Mouse (Mus musculus) liver, adult 2 months (tissue): ENCODE measurements around the gene Intu. TPM values are rescaled to one million over a fixed set of nuclear protein-coding genes. Genes with fewer than 3 reads are reported as not detected.
A peak's percentile ranks its signal among the peaks of the same experiment; 100 is the strongest.

Experiments used
- DNase-seq: peaks from one replicate; pipeline ENCODE4 v3.0.0-alpha.2; 2011; ENCODE audit warnings: low read depth, low spot score; ENCODE audit errors: extremely low read depth
- H3K27ac ChIP-seq: fragments of 200-500 bp; replicated peaks from 2 replicates; pipeline ENCODE4 v1.5.1; 2012; ENCODE audit warnings: low read depth, mild to moderate bottlenecking, control low read depth, inconsistent platforms, low read length; ENCODE audit not compliant: insufficient read depth
- H3K27me3 ChIP-seq: fragments of 200-500 bp; 2 replicates; pipeline ENCODE4 v1.6.1; 2012; ENCODE audit warnings: mild to moderate bottlenecking, moderate library complexity, low read length, inconsistent platforms; ENCODE audit not compliant: control insufficient read depth, insufficient read depth
- H3K36me3 ChIP-seq: fragments of 200-500 bp; 2 replicates; pipeline ENCODE4 v1.6.1; 2012; ENCODE audit warnings: low read length, inconsistent platforms; ENCODE audit not compliant: control insufficient read depth, insufficient read depth
- H3K4me1 ChIP-seq: fragments of 200-500 bp; 2 replicates; pipeline ENCODE4 v1.6.1; 2011; ENCODE audit warnings: low read length; ENCODE audit not compliant: control insufficient read depth, insufficient read depth
- H3K4me3 ChIP-seq: fragments of 200-500 bp; 2 replicates; pipeline ENCODE4 v1.5.1; 2011; ENCODE audit warnings: low read depth, mild to moderate bottlenecking, control low read depth, low read length, moderate library complexity; ENCODE audit not compliant: insufficient read depth
- H3K79me2 ChIP-seq: fragments of 200-500 bp; 2 replicates; pipeline ENCODE4 v1.6.1; 2012; ENCODE audit warnings: inconsistent platforms, mild to moderate bottlenecking, low read length, moderate library complexity; ENCODE audit not compliant: control insufficient read depth, insufficient read depth
- H3K9ac ChIP-seq: fragments of 200-500 bp; 2 replicates; pipeline ENCODE4 v1.6.1; 2012; ENCODE audit warnings: low read depth, mild to moderate bottlenecking, control low read depth, inconsistent platforms, low read length
- CTCF ChIP-seq: fragments of 200-500 bp; IDR thresholded peaks from 2 replicates; pipeline ENCODE4 v1.5.1; 2011; ENCODE audit warnings: low read depth, low read length, control low read depth
- POLR2A ChIP-seq: fragments of 200-500 bp; IDR thresholded peaks from 2 replicates; pipeline ENCODE4 v1.6.1; 2011; ENCODE audit warnings: low read length, control low read depth; ENCODE audit not compliant: insufficient read depth; ENCODE audit errors: extremely low read depth
- WGBS: fragments of 180-500 bp; shearing (Covaris S2); methylation state at CpG from one replicate; pipeline ENCODE4 v1.1.7; 2018; 5-methylcytosine and 5-hydroxymethylcytosine counted together
- polyA plus RNA-seq: library from polyadenylated mRNA; depleted of rRNA; stranded (reverse); fragments of >200 nt; gene quantifications from 2 replicates; pipeline ENCODE4 v1.2.3, GENCODE M21; 2012
- total RNA-seq: library from RNA; depleted of rRNA; stranded (reverse); fragments of >200 nt; gene quantifications from 2 replicates; pipeline ENCODE4 v1.2.3, GENCODE M21; 2014

The Intu gene
- total and polyA plus RNA-seq, 2 experiments: 0.82 to 2.2 TPM

GRCm38 (mm10) chr3:40716056-40716455 is 185.0 kb downstream of the Intu start:
- no peak overlapping the region for H3K27ac ChIP-seq
- 10% methylated on average over 1 of the region's 1 CpGs for WGBS
- no peak overlapping the region for H3K9ac ChIP-seq
- TF ChIP-seq CTCF: no peak
- TF ChIP-seq POLR2A: no peak
- H3K27me3 ChIP-seq: no peaks in the 10 kb centered on the region
- no peaks in the 10 kb centered on the region for H3K4me1 ChIP-seq
- H3K79me2 ChIP-seq: no peaks in the 10 kb centered on the region
- peak; percentile 24 for DNase-seq
- H3K4me3 ChIP-seq: no peak overlapping the region
- H3K36me3 ChIP-seq: no peaks in the 10 kb centered on the region

GRCm38 (mm10) chr3:40719022-40719421 is 187.9 kb downstream of the Intu start:
- Histone ChIP-seq H3K36me3 (no peaks in the 10 kb centered on the region), H3K9ac (no peak overlapping the region), H3K79me2 (no peaks in the 10 kb centered on the region), H3K27ac (no peak overlapping the region), H3K27me3 (no peaks in the 10 kb centered on the region), H3K4me1 (no peaks in the 10 kb centered on the region), H3K4me3 (no peak overlapping the region)
- WGBS: 75% methylated on average over 3 of the region's 3 CpGs
- no peak for DNase-seq
- no peak for TF ChIP-seq CTCF
- no peak for TF ChIP-seq POLR2A

GRCm38 (mm10) chr3:40738381-40738912 is 207.4 kb downstream of the Intu start:
- Histone ChIP-seq H3K36me3 (no peaks in the 10 kb centered on the region), H3K79me2 (no peaks in the 10 kb centered on the region), H3K27me3 (no peaks in the 10 kb centered on the region), H3K4me1 (no peaks in the 10 kb centered on the region), H3K9ac (no peak overlapping the region), H3K4me3 (no peak overlapping the region), H3K27ac (no peak overlapping the region)
- 77% methylated on average over 6 of the region's 6 CpGs for WGBS
- DNase-seq: no peak
- TF ChIP-seq CTCF (no peak), POLR2A (no peak)

- 27% methylated on average over 16 of the region's 16 CpGs for WGBS
- peak within 1 kb of the TSS; percentile 93 for H3K9ac ChIP-seq
Measured at GRCm38 (mm10) chr3:40744024-40744835, 213.1 kb downstream of the Intu start, which contains the start of gene Hspa4l. Hspa4l (plus strand) TSS chr3:40744495.

GRCm38 (mm10) chr3:40744836-40745660 is 214.0 kb downstream of the Intu start:
- Histone ChIP-seq H3K27me3 (no peaks in the 10 kb centered on the region), H3K4me1 (peaks cover 7% of the 10 kb centered on the region), H3K4me3 (peak overlapping the region; percentile 96), H3K9ac (peak overlapping the region; percentile 93), H3K79me2 (peaks cover 3% of the 10 kb centered on the region; the same call in 1 of the 2 replicates), H3K27ac (peak overlapping the region; percentile 46), H3K36me3 (no peaks in the 10 kb centered on the region)
- TF ChIP-seq POLR2A: peak; percentile 67
- no peak for TF ChIP-seq CTCF
- DNase-seq: peak; percentile 67
- under 1% methylated on average over 81 of the region's 93 CpGs for WGBS

More at GRCm38 (mm10) chr3:40744024-40744835, 213.1 kb downstream of the Intu start, which contains the start of gene Hspa4l:
- H3K79me2 ChIP-seq: peaks cover 3% of the 10 kb centered on the region; the same call in 1 of the 2 replicates
- TF ChIP-seq POLR2A (no peak), CTCF (no peak)
- peaks cover 7% of the 10 kb centered on the region for H3K4me1 ChIP-seq
- peak within 1 kb of the TSS; percentile 96 for H3K4me3 ChIP-seq
- no peaks in the 10 kb centered on the region for H3K27me3 ChIP-seq
- no peaks in the 10 kb centered on the region for H3K36me3 ChIP-seq
- peak; percentile 75 for DNase-seq
- peak within 1 kb of the TSS; percentile 34 for H3K27ac ChIP-seq
